Comparison of ENCODE assay signal across 38 mouse cellular contexts in the genomic region with DNA sequence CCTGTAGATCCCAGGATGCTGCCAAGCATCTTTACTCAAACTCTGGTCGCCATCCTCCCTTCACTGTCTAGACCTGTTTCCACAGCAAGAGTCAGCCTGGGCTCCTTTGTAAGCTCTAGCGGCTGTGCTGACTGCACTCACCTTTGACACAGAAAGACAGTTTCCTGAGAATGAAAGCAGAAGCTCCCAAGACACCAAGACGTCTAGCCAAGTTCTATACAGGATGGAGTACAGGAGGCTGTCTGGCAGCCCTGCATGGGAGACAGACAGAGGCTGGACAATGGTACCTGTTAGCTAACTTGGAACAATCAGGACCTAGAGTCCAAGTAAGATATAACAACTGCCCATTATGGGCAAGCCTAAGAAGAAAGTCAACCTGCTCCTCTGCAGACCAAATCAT. TPM values are rescaled to one million over a fixed set of nuclear protein-coding genes. Genes with fewer than 3 reads are reported as not detected.
"Had no signal": no experiment of that assay in that cellular context is flagged by ENCODE, and none has a peak within 500 bp of the region (broad histone marks: within the 10 kb centered on the region; RNA-seq: fewer than 3 reads in every experiment).

No protein-coding gene starts in this region.

- H3K9me3 ChIP-seq: heart, embryonic 10.5 days; heart, embryonic 12.5 days; hindbrain, embryonic 10.5 days; hindbrain, embryonic 13.5 days; hindbrain, embryonic 15.5 days; limb, embryonic 10.5 days; limb, embryonic 12.5 days; liver, embryonic 13.5 days had no signal

- H3K4me1 ChIP-seq: hindbrain, embryonic 15.5 days; liver, embryonic 13.5 days had no signal

- H3K36me3 ChIP-seq: heart, embryonic 10.5 days; heart, embryonic 12.5 days; hindbrain, embryonic 10.5 days; hindbrain, embryonic 13.5 days; hindbrain, embryonic 15.5 days; limb, embryonic 10.5 days; limb, embryonic 12.5 days; liver, embryonic 13.5 days had no signal

- DNase-seq: gastrocnemius, adult 2 months; gastrocnemius, postnatal 10 days; gastrocnemius, postnatal 25 days; heart, adult 18-20 months; heart, postnatal 10 days; heart, postnatal 4 days; kidney, adult 18-20 months; kidney, adult 8-10 months; kidney, postnatal 10 days; kidney, postnatal 25 days; kidney, postnatal 4 days; layer of hippocampus, adult 9-11 months; liver; liver, embryonic 13.5 days had no signal

- ATAC-seq: inflammation-experienced regulatory T-cells, adult 6 months; intestine, postnatal 0 days had no signal

- H3K4me3 ChIP-seq: gastrocnemius, adult 2 months; heart, embryonic 10.5 days; heart, embryonic 12.5 days; hindbrain, embryonic 10.5 days; hindbrain, embryonic 13.5 days; hindbrain, embryonic 15.5 days; layer of hippocampus, adult 2 months; left cerebral cortex, adult 2 months; limb, embryonic 10.5 days; limb, embryonic 12.5 days; liver, embryonic 13.5 days had no signal

- H3K4me2 ChIP-seq: heart, embryonic 12.5 days; hindbrain, embryonic 13.5 days; hindbrain, embryonic 15.5 days; limb, embryonic 12.5 days; liver, embryonic 11.5 days; liver, embryonic 13.5 days had no signal

- H3K9ac ChIP-seq: heart, embryonic 12.5 days; hindbrain, embryonic 13.5 days; hindbrain, embryonic 15.5 days; limb, embryonic 12.5 days; liver, embryonic 13.5 days had no signal

- H3K27ac ChIP-seq: gastrocnemius, adult 2 months; heart, embryonic 10.5 days; hindbrain, embryonic 10.5 days; hindbrain, embryonic 13.5 days; hindbrain, embryonic 15.5 days; layer of hippocampus, adult 2 months; left cerebral cortex, adult 2 months; limb, embryonic 10.5 days; limb, embryonic 12.5 days; liver, embryonic 13.5 days had no signal

RNA-seq across cellular contexts. Expression of a gene that starts 8.8 kb away (rescaled TPM):
- polyA plus RNA-seq: heart, embryonic 12.5 days; heart, embryonic 14.5 days; heart, embryonic 16.5 days; liver, embryonic 13.5 days had no signal

RNA-seq across cellular contexts. Expression of a gene that starts 25.9 kb away (rescaled TPM):
- total RNA-seq: gastrocnemius, adult 2 months; gastrocnemius, postnatal 10 days; gastrocnemius, postnatal 25 days; gastrocnemius, postnatal 4 days; granulocyte monocyte progenitor cell, adult 5-6 weeks; heart, adult 18-20 months; heart, adult 8-10 months; heart, postnatal 10 days; heart, postnatal 25 days; heart, postnatal 4 days; layer of hippocampus, adult 2 months; layer of hippocampus, postnatal 25 days; left cerebral cortex, adult 2 months; left cerebral cortex, postnatal 14 days; left cerebral cortex, postnatal 36 days had no signal
- polyA plus RNA-seq: heart, embryonic 10.5 days; heart, embryonic 12.5 days; heart, embryonic 14.5 days; heart, embryonic 16.5 days; hindbrain, embryonic 13.5 days; hindbrain, embryonic 15.5 days; inflammation-experienced regulatory T-cells, adult 6 months; intestine, postnatal 0 days; kidney, embryonic 14.5 days; kidney, embryonic 16.5 days; limb, embryonic 10.5 days; limb, embryonic 12.5 days; limb, embryonic 14.5 days; liver, embryonic 11.5 days; liver, embryonic 13.5 days had no signal
